Mouse (Mus musculus) kidney, adult 2 months (tissue): ENCODE data around the gene Slc22a14.

Source experiments
- CTCF ChIP-seq: fragments of 200-500 bp; conservative IDR thresholded peaks from 2 replicates; pipeline ENCODE4 v1.5.1; 2011; ENCODE audit warnings: low read depth, mild to moderate bottlenecking, control low read depth, low read length, moderate library complexity, mixed read lengths; ENCODE audit not compliant: insufficient read depth, insufficient read length
- POLR2A ChIP-seq: fragments of 200-500 bp; IDR thresholded peaks from one replicate; pipeline ENCODE4 v1.6.1; 2011; ENCODE audit warnings: low read depth, low read length, control low read depth

DNA sequence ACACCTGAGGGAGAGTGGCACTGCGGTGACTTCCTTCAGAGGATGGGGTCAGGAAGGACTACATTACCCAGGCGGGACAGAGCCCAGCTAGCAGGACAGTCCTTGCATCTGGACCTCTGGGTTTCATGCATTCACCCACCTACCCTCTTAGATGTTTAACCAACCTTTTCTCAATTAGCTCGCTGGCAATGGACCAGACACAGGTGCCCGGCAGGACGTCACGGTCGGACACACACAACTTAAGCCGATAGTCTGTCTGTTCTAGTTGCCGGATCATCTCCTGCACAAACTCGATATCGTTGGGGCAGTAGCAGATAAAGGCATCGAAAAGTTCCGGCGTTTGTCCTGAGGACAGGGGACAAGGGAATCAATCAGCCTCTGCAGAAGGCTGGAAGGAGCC, 27.5 kb downstream of the Slc22a14 start:
- no peak for TF ChIP-seq CTCF
- no peak for TF ChIP-seq POLR2A
